Mouse (Mus musculus) left cerebral cortex, postnatal 14 days (tissue): ENCODE results near the gene RPS10-NUDT3. TPM values are rescaled to one million over a fixed set of nuclear protein-coding genes. Genes with fewer than 3 reads are reported as not detected.

Experiments
- DNase-seq, 2 experiments: peaks; one replicate each; pipeline ENCODE4 v3.0.0; 2021 to 2022; ENCODE audit warnings: low spot score in 2 of 2, mixed read lengths in 1 of 2
- intact Hi-C: fragments of 180-260 bp; cut with DNase I; formaldehyde crosslinking; loops from one replicate; pipeline ENCODE4 v1.15.1; 2025
- total RNA-seq, 2 experiments: library from RNA; stranded (reverse); gene quantifications; 2 replicates each; pipeline ENCODE4 v1.2.3; 2021

Gene RPS10-NUDT3
- total RNA-seq, 2 experiments from 2014 or later: not detected

DNA sequence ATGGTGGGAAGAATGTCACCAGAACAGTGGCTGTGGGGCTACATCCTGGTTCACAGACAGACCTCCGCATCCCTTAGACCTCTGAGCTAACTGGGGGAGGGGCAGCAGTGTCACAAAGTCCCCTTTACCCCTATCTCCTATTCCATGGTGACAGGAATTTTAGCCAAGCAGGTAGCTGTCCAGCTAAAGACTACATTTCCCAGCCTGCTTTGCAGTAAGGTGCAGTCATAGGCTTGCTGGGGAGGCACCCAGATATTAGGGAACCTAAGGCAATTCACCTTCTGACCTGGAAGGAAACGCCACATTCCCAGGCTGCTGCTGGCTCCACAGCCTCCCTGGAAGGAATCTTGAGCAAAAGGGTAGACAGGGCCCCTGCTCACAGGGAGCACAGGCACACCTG, 93.8 kb downstream of the RPS10-NUDT3 start:
- intact Hi-C loops: no loop called here
- DNase-seq: no peak

GRCm38 (mm10) chr17:27534718-27535117, 100.3 kb downstream of the RPS10-NUDT3 start:
- DNase-seq: peak; percentile 84 to 93
- intact Hi-C loops: loop anchor here (2.0 kb wide), 1 partner anchor 228 kb away; no protein-coding TSS in a partner anchor

GRCm38 (mm10) chr17:27533354-27533753, 101.7 kb downstream of the RPS10-NUDT3 start:
- no peak for DNase-seq
- intact Hi-C loops: no loop called here

DNA sequence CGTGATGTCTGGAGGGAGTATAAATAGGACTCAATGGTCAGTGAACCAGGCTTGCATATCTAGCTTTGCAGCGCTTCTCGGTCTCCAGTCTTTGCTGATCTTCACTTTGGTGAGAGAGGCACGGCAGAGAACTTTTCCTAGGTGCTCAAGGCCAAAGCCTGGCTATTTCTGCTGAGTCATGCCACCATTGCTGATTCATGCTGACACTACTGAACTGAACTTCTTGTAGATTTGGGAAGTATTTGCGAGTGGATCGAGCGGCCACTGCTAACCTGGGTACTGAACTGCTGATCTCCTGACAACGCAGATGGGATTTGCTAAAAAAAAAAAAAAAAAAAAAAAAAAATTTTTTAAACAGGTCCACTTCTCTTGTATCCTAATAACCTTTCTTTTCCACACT, 102.9 kb downstream of the RPS10-NUDT3 start:
- no peak for DNase-seq
- intact Hi-C loops: no loop called here

Other genes starting within 250 kb of the RPS10-NUDT3 start
- 10 to 100 TPM; 24.1 to 25.6 TPM for gene Grm4, start 113.8 kb downstream of the RPS10-NUDT3 start, total RNA-seq
- 10 to 100 TPM; 40.0 to 47.9 TPM for gene Hmga1, start 78.7 kb downstream of the RPS10-NUDT3 start, total RNA-seq
- 10 to 100 TPM; 92.2 to 97.5 TPM for gene AI413582, start 69.5 kb downstream of the RPS10-NUDT3 start, total RNA-seq
- 100 to 1,000 TPM; 514 to 519 TPM for gene Nudt3, start 11.7 kb downstream of the RPS10-NUDT3 start, total RNA-seq
- gene Rps10, start 1.4 kb upstream of the RPS10-NUDT3 start, total RNA-seq: 100 to 1,000 TPM; 387 to 414 TPM
- gene Pacsin1, start 20.3 kb upstream of the RPS10-NUDT3 start, total RNA-seq: 100 to 1,000 TPM; 349 to 352 TPM
- under 1 TPM; 0.42 to 0.57 TPM for gene Spdef, start 93.7 kb upstream of the RPS10-NUDT3 start, total RNA-seq
- gene D17Wsu92e, start 185.4 kb upstream of the RPS10-NUDT3 start, total RNA-seq: 100 to 1,000 TPM; 136 to 137 TPM
- gene Snrpc, start 202.9 kb upstream of the RPS10-NUDT3 start, total RNA-seq: 10 to 100 TPM; 66.0 to 71.1 TPM
- 10 to 100 TPM; 18.7 to 20.5 TPM for gene Uhrf1bp1, start 221.2 kb upstream of the RPS10-NUDT3 start, total RNA-seq